ENCODE assay signal across 18 mouse cellular contexts in the genomic region with DNA sequence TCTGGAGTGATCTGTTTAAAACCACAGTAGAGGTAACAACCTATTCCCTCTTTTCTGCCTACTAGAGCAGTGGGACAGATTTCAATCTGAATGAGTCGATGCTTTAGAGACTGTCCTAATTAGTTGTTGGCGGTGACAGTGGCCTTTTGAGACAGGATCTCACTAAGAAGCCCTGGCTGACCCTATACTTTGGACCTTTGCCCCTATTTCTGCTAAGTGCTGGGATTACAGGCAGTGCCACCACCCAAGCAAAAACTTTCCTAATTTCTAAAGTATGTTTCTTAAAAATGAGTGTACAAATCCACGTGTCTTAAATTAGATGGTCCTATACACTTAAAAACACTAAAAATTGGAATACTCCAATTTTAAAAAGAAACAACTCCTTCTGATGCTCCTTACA.
"Had no signal": no experiment of that assay in that cellular context is flagged by ENCODE, and none has a peak within 500 bp of the region (broad histone marks: within the 10 kb centered on the region; RNA-seq: fewer than 3 reads in every experiment).

No protein-coding gene starts in this region.

- H3K27ac ChIP-seq: heart, embryonic 13.5 days; heart, embryonic 15.5 days; hindbrain, embryonic 13.5 days; hindbrain, embryonic 15.5 days; hindbrain, postnatal 0 days; limb, embryonic 13.5 days; limb, embryonic 15.5 days; liver, embryonic 14.5 days had no signal

- H3K9ac ChIP-seq: heart, embryonic 13.5 days; heart, embryonic 15.5 days; hindbrain, embryonic 13.5 days; hindbrain, embryonic 15.5 days; limb, embryonic 13.5 days; limb, embryonic 15.5 days; liver, embryonic 14.5 days had no signal

- DNase-seq: gastrocnemius, postnatal 14 days; gastrocnemius, postnatal 36 days; heart, adult 18-20 months; heart, postnatal 14 days; heart, postnatal 36 days; kidney, adult 11 months; kidney, postnatal 10 days; layer of hippocampus, adult 9-11 months; layer of hippocampus, postnatal 36 days; left cerebral cortex, postnatal 4 days had no signal

- H3K4me3 ChIP-seq: heart, embryonic 13.5 days; heart, embryonic 15.5 days; hindbrain, embryonic 13.5 days; hindbrain, embryonic 15.5 days; limb, embryonic 13.5 days; limb, embryonic 15.5 days had no signal

- H3K27me3 ChIP-seq: heart, embryonic 15.5 days; hindbrain, embryonic 13.5 days; hindbrain, embryonic 15.5 days; limb, embryonic 13.5 days; limb, embryonic 15.5 days had no signal
